Mouse (Mus musculus) gastrocnemius, postnatal 14 days (tissue): Measurements from ENCODE around the gene Tmigd3. TPM values are rescaled to one million over a fixed set of nuclear protein-coding genes. Genes with fewer than 3 reads are reported as not detected.

ENCODE experiments used
- DNase-seq: peaks from one replicate; pipeline ENCODE4 v3.0.0; 2021; ENCODE audit warnings: mixed read lengths
- intact Hi-C: fragments of 180-260 bp; cut with DNase I; formaldehyde crosslinking; loops from one replicate; pipeline ENCODE4 v1.15.1; 2025; ENCODE audit warnings: low total_unique reads
- total RNA-seq, 2 experiments: library from RNA; stranded (reverse); gene quantifications; 2 replicates each; pipeline ENCODE4 v1.2.3; 2021

The Tmigd3 gene
- total RNA-seq, 2 experiments from 2014 or later: not detected

DNA sequence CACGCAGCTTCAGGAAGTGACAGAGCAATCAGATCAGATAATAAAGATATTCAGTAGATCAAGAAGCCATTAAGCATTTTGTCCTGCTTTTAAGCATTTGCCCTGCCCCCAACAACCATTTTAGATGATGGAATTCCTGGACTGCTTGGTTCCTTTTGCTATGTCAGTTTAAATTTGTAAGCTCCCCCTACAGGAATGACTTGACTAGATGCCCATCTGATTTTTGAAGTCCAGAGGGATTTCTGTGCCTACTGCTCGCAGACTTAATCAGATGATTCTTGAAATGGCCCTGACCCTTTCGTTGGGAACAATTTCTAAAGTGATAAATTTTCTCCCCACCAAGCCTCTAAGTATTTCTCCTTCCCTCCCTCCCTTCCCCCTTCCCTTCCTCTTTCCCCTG, 1.9 kb downstream of the Tmigd3 start:
- no peak for DNase-seq
- intact Hi-C loops: no loop called here

- intact Hi-C loops: no loop called here
- DNase-seq: no peak
Observed at GRCm38 (mm10) chr3:105873451-105874445, 3.0 kb downstream of the Tmigd3 start.

DNA sequence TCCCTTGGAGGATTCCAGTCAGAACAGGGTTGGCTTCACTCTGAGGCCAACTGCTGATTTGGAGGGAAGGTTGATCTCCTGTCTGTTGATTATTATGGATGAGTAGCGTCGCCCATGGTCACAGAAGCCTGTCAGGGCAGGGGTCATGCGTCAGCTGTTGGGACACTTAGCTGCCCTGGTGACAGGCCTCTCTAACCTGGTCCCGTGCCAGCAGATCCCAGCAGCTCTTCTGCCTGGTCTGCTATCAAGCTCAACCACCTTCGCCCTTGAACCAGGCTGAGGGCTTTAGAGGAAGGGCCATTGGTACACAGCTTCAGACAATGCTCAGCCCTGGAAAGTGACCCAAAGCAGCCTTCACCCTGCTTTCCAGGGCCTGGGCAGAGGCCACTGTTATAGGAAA, 5.3 kb downstream of the Tmigd3 start:
- intact Hi-C loops: no loop called here
- no peak for DNase-seq

GRCm38 (mm10) chr3:105877252-105877803, 6.6 kb downstream of the Tmigd3 start:
- DNase-seq: no peak
- intact Hi-C loops: no loop called here

- no peak for DNase-seq
- intact Hi-C loops: no loop called here
Observed at GRCm38 (mm10) chr3:105877919-105878318, 7.2 kb downstream of the Tmigd3 start.

DNA sequence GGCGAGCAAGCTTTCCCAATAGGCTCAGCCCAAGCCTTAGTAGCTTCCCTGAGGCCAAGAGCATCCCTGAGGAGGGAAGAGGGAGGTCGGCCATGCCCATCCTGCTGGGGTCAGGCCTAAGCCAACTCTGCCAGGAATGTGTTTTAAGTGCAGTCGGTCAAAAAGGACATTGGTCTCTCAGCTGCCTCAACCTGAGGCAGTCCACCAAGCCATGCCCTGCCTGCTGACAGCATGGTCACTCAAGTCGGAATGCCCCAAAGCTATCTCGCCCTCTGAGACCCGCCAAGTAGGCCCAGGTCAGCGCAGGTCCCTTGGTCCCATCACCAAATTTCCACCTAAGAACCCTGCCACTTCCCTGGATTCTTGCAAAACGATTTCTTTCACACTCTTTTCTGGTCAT, 8.0 kb downstream of the Tmigd3 start:
- no peak for DNase-seq
- intact Hi-C loops: no loop called here

- DNase-seq: no peak
- intact Hi-C loops: no loop called here
Observed at GRCm38 (mm10) chr3:105880419-105880818, 9.7 kb downstream of the Tmigd3 start.

DNA sequence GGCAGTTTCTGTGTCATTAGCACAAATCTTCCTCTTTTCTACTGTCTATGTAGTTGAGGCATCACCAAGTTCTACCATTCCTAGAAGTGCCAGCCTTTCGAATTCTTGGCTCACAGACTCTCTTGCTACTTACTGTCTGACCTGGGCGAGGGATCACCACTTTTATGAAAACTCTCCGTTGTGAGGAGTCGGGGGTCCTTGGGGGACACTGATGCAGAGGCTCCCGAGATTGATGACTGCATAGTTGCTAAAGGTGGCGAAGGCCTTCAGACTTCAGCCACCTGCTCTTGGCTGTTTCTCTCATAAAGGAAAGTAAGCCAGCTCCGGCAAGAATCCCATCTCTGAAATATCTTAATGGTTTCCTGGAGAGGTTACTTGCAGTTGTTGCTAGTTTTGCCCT, 11.4 kb downstream of the Tmigd3 start:
- DNase-seq: no peak
- intact Hi-C loops: no loop called here

GRCm38 (mm10) chr3:105883111-105883510, 12.4 kb downstream of the Tmigd3 start:
- no peak for DNase-seq
- intact Hi-C loops: no loop called here

GRCm38 (mm10) chr3:105888961-105889360, 18.3 kb downstream of the Tmigd3 start:
- no peak for DNase-seq
- intact Hi-C loops: no loop called here

GRCm38 (mm10) chr3:105890220-105890619, 19.5 kb downstream of the Tmigd3 start:
- no peak for DNase-seq
- intact Hi-C loops: no loop called here

DNA sequence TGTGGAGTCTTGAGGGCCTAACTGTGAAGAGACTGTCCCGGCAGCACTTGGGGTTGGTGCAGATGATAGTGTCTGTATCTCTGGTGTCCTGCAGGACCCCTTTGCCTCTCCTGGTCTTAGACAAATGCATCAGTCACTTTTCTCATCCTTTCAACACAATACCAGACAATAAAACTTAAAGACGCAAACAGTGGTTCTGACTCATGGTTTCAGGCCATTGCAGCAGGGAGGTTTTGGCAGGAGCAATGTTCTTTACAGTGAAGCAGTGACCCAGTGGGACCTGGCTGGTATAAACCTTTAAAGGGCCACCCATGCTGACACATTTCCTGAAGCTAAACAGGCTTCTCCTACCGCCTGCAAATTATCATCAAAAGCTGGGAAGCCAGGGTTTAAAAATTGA, 20.4 kb downstream of the Tmigd3 start:
- intact Hi-C loops: no loop called here
- no peak for DNase-seq

DNA sequence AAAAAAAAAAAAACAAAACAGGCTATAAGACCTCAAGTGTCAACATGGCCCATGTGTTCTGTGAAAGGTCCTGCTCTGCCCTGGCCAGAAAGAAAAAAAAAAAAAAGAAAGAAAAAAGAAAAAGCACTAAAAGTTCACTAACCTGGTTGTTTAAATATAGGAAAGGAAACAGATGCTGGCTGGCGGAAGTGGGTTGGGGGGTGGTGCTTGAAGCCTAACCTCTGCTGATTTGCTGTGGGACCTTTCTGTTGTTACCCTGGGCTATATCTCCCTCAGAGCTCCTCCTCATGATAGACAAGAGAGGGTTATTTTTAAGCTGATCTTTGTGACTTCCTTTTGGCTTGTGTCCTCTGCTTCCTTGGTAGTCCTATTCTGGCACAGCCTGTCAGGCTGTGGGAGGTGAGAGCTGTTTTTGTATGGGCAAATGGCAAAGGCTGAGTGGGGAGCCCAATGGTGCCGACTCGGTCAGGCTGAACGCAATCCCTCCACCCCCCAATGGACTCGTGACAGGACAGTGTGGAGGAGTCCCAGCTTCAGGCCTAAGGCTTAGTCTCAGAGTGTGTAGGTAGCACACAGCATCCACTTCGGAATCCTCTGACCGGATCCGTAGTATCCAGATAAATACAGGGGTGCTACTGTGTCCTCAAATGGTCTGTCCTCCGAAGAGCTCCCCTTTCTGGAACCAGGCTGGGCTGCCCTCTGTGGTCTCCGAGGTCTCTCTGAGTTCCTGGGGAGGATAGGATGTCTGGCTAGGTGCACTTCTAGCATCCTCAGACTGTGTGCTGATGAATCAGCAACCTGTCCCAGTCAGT, 21.3 kb downstream of the Tmigd3 start:
- intact Hi-C loops: no loop called here
- DNase-seq: peak; percentile 26

DNA sequence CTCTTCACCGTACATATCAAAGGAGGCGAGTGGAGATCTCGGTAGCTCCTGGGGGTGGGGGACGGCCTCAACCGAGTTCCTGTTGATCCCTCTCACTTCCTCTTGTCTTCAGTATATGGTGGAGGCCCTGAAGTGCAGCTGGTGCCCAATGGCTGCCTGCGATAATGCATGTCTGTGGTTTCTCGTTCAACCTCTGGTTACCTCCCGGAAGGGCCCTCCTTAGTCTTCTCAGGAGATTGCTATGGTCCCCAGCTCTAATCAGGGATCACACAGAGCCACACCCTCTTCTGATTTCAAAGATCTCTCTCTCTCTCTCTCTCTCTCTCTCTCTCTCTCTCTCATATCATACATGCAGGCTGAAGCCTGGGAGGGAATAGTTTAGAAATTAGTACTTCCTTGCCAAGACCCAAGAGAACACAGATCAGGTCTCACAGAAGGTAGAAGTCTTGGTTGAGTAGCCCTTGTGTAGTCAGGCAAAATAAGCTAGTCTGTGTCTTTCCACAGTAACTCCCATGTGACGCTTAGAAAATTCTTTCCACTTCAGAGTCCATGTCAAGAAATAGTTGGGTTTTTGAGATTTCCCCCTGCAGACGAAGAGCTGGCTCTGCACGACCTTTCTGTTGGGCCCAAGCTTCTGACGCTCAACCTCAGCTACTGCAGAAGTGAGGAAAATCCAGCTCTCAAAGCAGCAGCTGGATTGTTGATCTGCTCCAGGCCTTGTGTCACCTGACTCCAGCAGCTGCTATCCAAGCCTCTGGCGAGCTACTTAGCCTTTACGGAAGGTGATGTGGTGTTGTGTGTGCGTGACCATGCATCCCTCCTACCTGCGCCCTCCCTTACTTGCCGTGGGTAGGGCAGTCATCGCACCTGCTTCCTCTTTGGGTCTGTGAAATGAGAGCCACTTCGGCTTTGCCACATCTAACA, 22.1 kb downstream of the Tmigd3 start:
- no peak for DNase-seq
- intact Hi-C loops: no loop called here

- DNase-seq: peak; percentile 78
- intact Hi-C loops: no loop called here
Observed at GRCm38 (mm10) chr3:105893941-105894391, 23.3 kb downstream of the Tmigd3 start.

DNA sequence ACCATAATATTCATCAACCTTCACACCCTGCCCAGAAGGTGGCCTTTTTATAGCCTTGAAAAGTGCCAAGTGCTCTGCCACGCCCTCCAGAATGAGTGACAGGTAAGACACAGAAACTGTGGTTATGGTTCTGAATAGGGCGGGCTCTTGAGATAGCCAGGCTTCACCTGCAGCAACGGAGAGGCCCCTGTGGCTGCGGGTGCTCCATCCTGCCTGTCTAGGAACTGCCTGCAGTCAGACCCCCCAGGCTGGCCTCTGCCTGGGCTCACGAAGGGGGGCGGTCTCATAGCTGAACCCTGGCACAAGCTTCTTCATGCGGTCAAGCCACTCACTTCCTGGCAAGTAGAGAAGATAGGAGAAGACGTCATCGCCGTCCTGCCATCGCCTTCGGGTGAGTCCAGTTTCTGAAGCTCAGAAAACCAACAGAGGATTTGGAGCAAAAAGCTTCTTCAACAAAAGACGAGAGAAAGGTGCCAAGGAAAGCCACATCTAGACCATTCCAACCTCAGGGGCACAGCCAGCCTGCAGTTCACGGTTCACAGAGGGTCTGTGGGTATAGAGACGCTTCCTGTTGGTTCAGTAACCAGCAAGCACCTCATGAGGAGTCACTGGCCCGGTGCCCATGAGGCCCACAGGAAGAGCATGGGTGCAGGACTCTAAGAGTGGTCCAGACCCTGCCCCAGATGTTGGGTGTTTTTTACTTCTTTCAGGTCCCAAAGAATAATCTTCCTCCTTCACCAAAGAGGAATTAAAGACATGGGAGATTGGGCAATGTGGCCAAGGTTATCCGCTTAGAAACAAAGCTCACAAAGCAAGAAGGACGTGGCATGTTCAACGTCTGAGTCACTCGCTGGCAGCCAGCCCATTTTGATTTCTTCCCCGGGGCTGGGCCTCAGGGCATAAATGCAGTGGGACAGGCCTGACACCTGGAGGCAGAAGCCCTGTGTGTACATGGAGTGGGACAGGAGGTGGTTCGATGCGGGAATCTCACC, 24.2 kb downstream of the Tmigd3 start:
- intact Hi-C loops: loop anchor here (5.0 kb wide), 1 partner anchor 168 kb away; no protein-coding TSS in a partner anchor
- peak; percentile 90 for DNase-seq

GRCm38 (mm10) chr3:105896811-105897210, 26.1 kb downstream of the Tmigd3 start:
- intact Hi-C loops: loop anchor here (5.0 kb wide), 1 partner anchor 170 kb away; no protein-coding TSS in a partner anchor
- DNase-seq: no peak

GRCm38 (mm10) chr3:105898325-105898724, 27.6 kb downstream of the Tmigd3 start:
- intact Hi-C loops: loop anchor here (2.0 to 5.0 kb wide), 2 partner anchors 171 to 224 kb away; no protein-coding TSS in a partner anchor
- DNase-seq: peak; percentile 64
